Mouse (Mus musculus): ENCODE results near the gene Mcm8. TPM values are rescaled to one million over a fixed set of nuclear protein-coding genes. Genes with fewer than 3 reads are reported as not detected.

Gene Mcm8
- polyA plus RNA-seq, 1 experiment from 2014 or later = 15.3 TPM

GRCm38 (mm10) chr2:132848361-132848760 lies 32.4 kb downstream of the Mcm8 start:
- H3K4me2 ChIP-seq = no peak overlapping the region; the same call in 1 of the 2 replicates

GRCm38 (mm10) chr2:132849141-132849540 lies 33.2 kb downstream of the Mcm8 start:
- no peak overlapping the region for H3K27ac ChIP-seq
- no peaks in the 10 kb centered on the region for H3K27me3 ChIP-seq
- 88% methylated on average over 6 of the region's 6 CpGs for WGBS
- H3K4me2 ChIP-seq = no peak overlapping the region
- ATAC-seq (ENCODE audit: borderline replicate concordance, extremely low read depth, low FRiP score, low TSS enrichment) = no peak
- no peak overlapping the region for H3K9ac ChIP-seq
- H3K4me1 ChIP-seq = peaks cover 11% of the 10 kb centered on the region
- H3K9me3 ChIP-seq = no peaks in the 10 kb centered on the region
- peaks cover 10% of the 10 kb centered on the region; the same call in 1 of the 2 replicates for H3K36me3 ChIP-seq
- H3K4me3 ChIP-seq = no peak overlapping the region

More at GRCm38 (mm10) chr2:132848361-132848760, 32.4 kb downstream of the Mcm8 start:
- Histone ChIP-seq H3K27ac (no peak overlapping the region), H3K36me3 (peaks cover 10% of the 10 kb centered on the region; the same call in 1 of the 2 replicates), H3K4me1 (peaks cover 11% of the 10 kb centered on the region), H3K27me3 (no peaks in the 10 kb centered on the region), H3K9ac (0 out of 2 replicates have a peak overlapping the region, but pooled peaks have one; percentile 88), H3K4me3 (peak overlapping the region; percentile 85; the same call in 1 of the 2 replicates), H3K9me3 (no peaks in the 10 kb centered on the region)
- WGBS = 89% methylated on average over 4 of the region's 4 CpGs
- no peak for ATAC-seq (ENCODE audit: borderline replicate concordance, extremely low read depth, low FRiP score, low TSS enrichment)

- Histone ChIP-seq H3K4me1 (0 out of 2 replicates have a peak, but pooled peaks cover 4% of the 10 kb centered on the region), H3K9me3 (no peaks in the 10 kb centered on the region), H3K4me3 (no peak overlapping the region), H3K9ac (no peak overlapping the region), H3K36me3 (peaks cover 10% of the 10 kb centered on the region; the same call in 1 of the 2 replicates), H3K27me3 (no peaks in the 10 kb centered on the region), H3K4me2 (no peak overlapping the region), H3K27ac (no peak overlapping the region)
- WGBS = 88% methylated on average over 1 of the region's 1 CpGs
- no peak for ATAC-seq (ENCODE audit: borderline replicate concordance, extremely low read depth, low FRiP score, low TSS enrichment)
These were observed 37.1 kb downstream of the Mcm8 start for GRCm38 (mm10) chr2:132853051-132853450.

- H3K9ac ChIP-seq = no peak overlapping the region
- H3K27me3 ChIP-seq = no peaks in the 10 kb centered on the region
- ATAC-seq (ENCODE audit: borderline replicate concordance, extremely low read depth, low FRiP score, low TSS enrichment) = no peak
- whole genome bisulfite sequencing = 73% methylated on average over 5 of the region's 5 CpGs
- no peak overlapping the region for H3K4me3 ChIP-seq
- no peak overlapping the region for H3K27ac ChIP-seq
- no peaks in the 10 kb centered on the region for H3K4me1 ChIP-seq
- H3K4me2 ChIP-seq = no peak overlapping the region
- no peaks in the 10 kb centered on the region for H3K9me3 ChIP-seq
- peaks cover 5% of the 10 kb centered on the region; the same call in 1 of the 2 replicates for H3K36me3 ChIP-seq
These were observed 40.4 kb downstream of the Mcm8 start for GRCm38 (mm10) chr2:132856333-132856732.

GRCm38 (mm10) chr2:132860435-132860834 lies 44.5 kb downstream of the Mcm8 start:
- no peaks in the 10 kb centered on the region for H3K4me1 ChIP-seq
- no peak overlapping the region for H3K27ac ChIP-seq
- ATAC-seq (ENCODE audit: borderline replicate concordance, extremely low read depth, low FRiP score, low TSS enrichment) = no peak
- no peaks in the 10 kb centered on the region for H3K27me3 ChIP-seq
- no peak overlapping the region for H3K9ac ChIP-seq
- H3K4me3 ChIP-seq = no peak overlapping the region
- peaks cover 6% of the 10 kb centered on the region; the same call in 1 of the 2 replicates for H3K36me3 ChIP-seq
- H3K9me3 ChIP-seq = no peaks in the 10 kb centered on the region
- H3K4me2 ChIP-seq = no peak overlapping the region

GRCm38 (mm10) chr2:132861456-132861855 lies 45.5 kb downstream of the Mcm8 start:
- no peak overlapping the region for H3K4me2 ChIP-seq
- H3K27me3 ChIP-seq = no peaks in the 10 kb centered on the region
- peaks cover 9% of the 10 kb centered on the region; the same call in 1 of the 2 replicates for H3K36me3 ChIP-seq
- no peaks in the 10 kb centered on the region for H3K9me3 ChIP-seq
- H3K4me3 ChIP-seq = no peak overlapping the region
- H3K27ac ChIP-seq = no peak overlapping the region
- WGBS = 90% methylated on average over 2 of the region's 2 CpGs
- ATAC-seq (ENCODE audit: borderline replicate concordance, extremely low read depth, low FRiP score, low TSS enrichment) = no peak
- no peak overlapping the region for H3K9ac ChIP-seq
- H3K4me1 ChIP-seq = no peaks in the 10 kb centered on the region

- ATAC-seq (ENCODE audit: borderline replicate concordance, extremely low read depth, low FRiP score, low TSS enrichment) = no peak
- no peaks in the 10 kb centered on the region for H3K27me3 ChIP-seq
- no peaks in the 10 kb centered on the region for H3K4me1 ChIP-seq
- H3K9ac ChIP-seq = no peak overlapping the region
- H3K27ac ChIP-seq = no peak overlapping the region
- H3K36me3 ChIP-seq = peaks cover 18% of the 10 kb centered on the region
- 83% methylated on average over 2 of the region's 2 CpGs for WGBS
- no peak overlapping the region for H3K4me3 ChIP-seq
- H3K4me2 ChIP-seq = no peak overlapping the region
- H3K9me3 ChIP-seq = no peaks in the 10 kb centered on the region
These were observed 47.4 kb downstream of the Mcm8 start for GRCm38 (mm10) chr2:132863325-132863724.

GRCm38 (mm10) chr2:132867521-132867920 lies 51.6 kb downstream of the Mcm8 start:
- no peak for ATAC-seq (ENCODE audit: borderline replicate concordance, extremely low read depth, low FRiP score, low TSS enrichment)
- Histone ChIP-seq H3K4me1 (no peaks in the 10 kb centered on the region), H3K27me3 (no peaks in the 10 kb centered on the region), H3K4me2 (no peak overlapping the region), H3K27ac (no peak overlapping the region), H3K9me3 (no peaks in the 10 kb centered on the region), H3K9ac (no peak overlapping the region), H3K4me3 (no peak overlapping the region), H3K36me3 (peaks cover 18% of the 10 kb centered on the region)
- 70% methylated on average over 5 of the region's 5 CpGs for WGBS

- no peak overlapping the region for H3K4me3 ChIP-seq
- 0 out of 2 replicates have a peak, but pooled peaks cover 3% of the 10 kb centered on the region for H3K4me1 ChIP-seq
- ATAC-seq (ENCODE audit: borderline replicate concordance, extremely low read depth, low FRiP score, low TSS enrichment) = no peak
- no peaks in the 10 kb centered on the region for H3K27me3 ChIP-seq
- H3K9me3 ChIP-seq = no peaks in the 10 kb centered on the region
- peaks cover 12% of the 10 kb centered on the region for H3K36me3 ChIP-seq
- H3K27ac ChIP-seq = no peak overlapping the region
- 84% methylated on average over 5 of the region's 5 CpGs for WGBS
- no peak overlapping the region for H3K4me2 ChIP-seq
- H3K9ac ChIP-seq = no peak overlapping the region
These were observed 53.7 kb downstream of the Mcm8 start for GRCm38 (mm10) chr2:132869682-132870081.

- Histone ChIP-seq H3K4me3 (no peak overlapping the region), H3K4me1 (0 out of 2 replicates have a peak, but pooled peaks cover 3% of the 10 kb centered on the region), H3K9ac (no peak overlapping the region), H3K9me3 (no peaks in the 10 kb centered on the region), H3K4me2 (no peak overlapping the region), H3K27ac (no peak overlapping the region), H3K27me3 (no peaks in the 10 kb centered on the region), H3K36me3 (peaks cover 12% of the 10 kb centered on the region; the same call in 1 of the 2 replicates)
- WGBS = 61% methylated on average over 4 of the region's 4 CpGs
- no peak for ATAC-seq (ENCODE audit: borderline replicate concordance, extremely low read depth, low FRiP score, low TSS enrichment)
These were observed 54.3 kb downstream of the Mcm8 start for GRCm38 (mm10) chr2:132870286-132870685.

- H3K9ac ChIP-seq = no peak overlapping the region
- no peak overlapping the region for H3K27ac ChIP-seq
- H3K36me3 ChIP-seq = peaks cover 8% of the 10 kb centered on the region; the same call in 1 of the 2 replicates
- whole genome bisulfite sequencing = 63% methylated on average over 3 of the region's 3 CpGs
- H3K4me3 ChIP-seq = no peak overlapping the region
- H3K9me3 ChIP-seq = no peaks in the 10 kb centered on the region
- H3K4me1 ChIP-seq = 0 out of 2 replicates have a peak, but pooled peaks cover 3% of the 10 kb centered on the region
- no peaks in the 10 kb centered on the region; the same call in 1 of the 2 replicates for H3K27me3 ChIP-seq
- no peak overlapping the region for H3K4me2 ChIP-seq
- ATAC-seq (ENCODE audit: borderline replicate concordance, extremely low read depth, low FRiP score, low TSS enrichment) = no peak
These were observed 55.7 kb downstream of the Mcm8 start for GRCm38 (mm10) chr2:132871663-132872062.

GRCm38 (mm10) chr2:132873657-132874326 lies 57.9 kb downstream of the Mcm8 start:
- Histone ChIP-seq H3K27ac (no peak overlapping the region), H3K4me2 (no peak overlapping the region), H3K27me3 (peaks cover 15% of the 10 kb centered on the region), H3K9me3 (no peaks in the 10 kb centered on the region), H3K4me3 (no peak overlapping the region), H3K4me1 (0 out of 2 replicates have a peak, but pooled peaks cover 3% of the 10 kb centered on the region), H3K9ac (no peak overlapping the region), H3K36me3 (no peaks in the 10 kb centered on the region)
- ATAC-seq (ENCODE audit: borderline replicate concordance, extremely low read depth, low FRiP score, low TSS enrichment) = no peak
- WGBS = 65% methylated on average over 10 of the region's 10 CpGs
